Mouse (Mus musculus): ENCODE results near the gene Rps21.
A peak's percentile ranks its signal among the peaks of the same experiment; 100 is the strongest.

The Rps21 gene

DNA sequence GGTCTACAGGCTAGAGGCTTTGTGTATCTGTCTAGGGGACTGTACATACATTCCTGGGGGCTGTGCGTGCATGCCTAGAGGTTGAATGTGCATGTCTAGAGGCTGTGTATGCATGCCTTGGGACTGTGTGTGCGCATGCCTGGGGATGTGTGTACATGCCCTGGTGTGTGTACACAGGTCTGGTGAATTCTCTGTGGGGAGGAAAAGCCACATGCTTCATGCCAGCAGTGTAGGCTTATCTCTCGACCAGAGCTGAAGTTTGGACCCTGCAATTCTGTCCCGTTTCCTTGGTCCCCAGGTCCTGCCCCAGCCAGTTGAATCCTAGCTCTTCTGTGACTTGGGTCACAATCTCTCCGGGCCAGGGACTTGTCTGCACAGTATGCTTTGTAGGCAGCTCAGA is 34.4 kb downstream of the Rps21 start:
- no peak for DNase-seq (ENCODE audit: low spot score)

DNA sequence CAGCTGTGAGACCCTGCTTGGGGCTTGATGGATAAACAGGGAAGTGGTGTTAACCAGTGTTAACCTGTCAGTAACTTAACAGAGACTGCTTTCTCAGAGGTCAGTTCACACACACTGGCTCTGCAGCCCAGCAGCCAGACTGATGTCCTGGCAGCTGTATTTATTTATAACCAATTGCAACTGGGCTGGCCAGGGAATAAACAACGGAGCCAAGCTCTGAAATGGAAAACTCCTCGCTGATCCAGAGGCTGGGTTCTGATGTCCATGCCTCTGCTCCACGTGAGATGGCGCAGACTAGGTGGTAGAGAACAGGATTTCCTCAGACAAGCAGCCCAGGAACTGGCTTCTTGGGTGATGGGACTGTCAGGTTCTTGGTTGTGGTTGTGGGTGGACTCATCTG is 34.8 kb downstream of the Rps21 start:
- no peak for DNase-seq (ENCODE audit: low spot score)

DNA sequence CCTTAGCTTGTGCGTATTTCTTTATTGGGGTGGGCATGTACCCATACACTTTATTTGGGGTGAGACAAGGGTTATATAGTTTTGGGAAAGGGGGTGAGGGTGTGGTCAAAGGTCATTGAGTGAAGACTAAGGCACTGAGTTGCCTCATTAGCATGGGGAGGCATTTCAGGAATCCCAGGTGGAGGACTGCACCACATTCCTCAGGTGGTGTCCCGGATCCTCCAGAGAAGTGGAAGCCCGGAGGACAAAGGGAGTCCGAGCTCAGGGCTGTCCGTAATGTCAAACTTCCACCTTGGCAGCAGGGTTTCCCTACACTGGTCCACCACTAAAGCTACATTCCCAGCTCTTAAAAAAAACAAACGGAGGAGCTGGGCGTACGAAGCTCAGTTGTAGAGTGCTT is 35.7 kb downstream of the Rps21 start:
- no peak for DNase-seq (ENCODE audit: low spot score)

DNA sequence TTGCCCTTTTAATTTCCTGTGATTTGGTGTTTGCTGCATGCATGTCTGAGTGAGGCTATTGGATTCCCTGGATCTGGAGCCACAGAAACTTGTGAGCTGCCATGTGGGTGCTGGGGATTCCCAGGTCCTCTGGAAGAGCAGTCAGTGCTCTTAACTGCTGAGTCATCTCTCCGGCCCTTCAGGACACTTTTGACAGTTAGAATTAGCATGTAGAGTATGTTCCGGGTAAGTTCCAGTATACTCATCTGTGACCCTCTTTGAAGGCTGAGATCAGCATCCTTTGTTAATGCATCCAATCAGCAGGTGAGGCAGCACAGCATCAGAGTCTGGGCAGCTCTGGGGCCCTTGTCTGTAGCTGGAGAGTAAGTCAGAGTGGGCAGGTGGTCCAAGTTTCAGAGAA is 43.1 kb downstream of the Rps21 start:
- no peak for DNase-seq (ENCODE audit: low spot score)

DNA sequence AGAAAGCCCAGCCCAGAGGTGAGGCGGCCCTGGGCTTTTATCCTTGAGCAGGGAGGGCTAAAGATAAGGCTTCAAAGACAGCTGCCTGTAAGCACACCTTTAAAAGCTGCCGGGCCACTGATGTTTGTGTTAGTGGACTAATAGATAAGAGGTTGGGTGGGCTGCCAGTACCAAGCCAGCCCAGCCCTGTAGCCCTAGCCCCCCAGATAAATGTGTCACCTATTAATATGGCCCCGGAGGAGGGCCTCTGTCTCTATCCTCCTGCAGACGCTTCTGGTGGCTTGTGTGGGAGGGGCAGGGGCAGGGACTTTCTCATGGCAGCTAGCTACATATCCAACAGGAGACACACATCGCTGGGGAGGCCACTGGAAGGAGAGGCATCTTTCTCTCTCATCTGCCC is 43.6 kb downstream of the Rps21 start:
- DNase-seq (ENCODE audit: low spot score) = no peak

DNA sequence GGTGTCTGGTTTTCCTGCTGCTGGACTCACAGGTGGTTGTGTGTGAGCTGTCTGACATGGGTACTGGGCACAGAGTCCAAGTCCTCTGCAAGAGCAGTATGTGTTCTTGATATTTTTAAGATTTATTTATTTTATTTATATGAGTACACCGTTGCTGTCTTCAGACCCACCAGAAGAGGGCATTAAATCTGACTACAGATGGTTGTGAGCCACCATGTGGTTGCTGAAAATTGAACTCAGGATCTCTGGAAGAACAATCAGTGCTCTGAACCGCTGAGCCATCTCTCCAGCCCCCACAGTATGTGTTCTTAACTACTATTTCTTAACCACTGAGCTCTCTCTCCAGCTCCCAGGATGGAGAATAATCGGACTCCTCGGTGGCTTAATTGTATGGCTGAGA is 45.0 kb downstream of the Rps21 start:
- no peak for DNase-seq (ENCODE audit: low spot score)

DNA sequence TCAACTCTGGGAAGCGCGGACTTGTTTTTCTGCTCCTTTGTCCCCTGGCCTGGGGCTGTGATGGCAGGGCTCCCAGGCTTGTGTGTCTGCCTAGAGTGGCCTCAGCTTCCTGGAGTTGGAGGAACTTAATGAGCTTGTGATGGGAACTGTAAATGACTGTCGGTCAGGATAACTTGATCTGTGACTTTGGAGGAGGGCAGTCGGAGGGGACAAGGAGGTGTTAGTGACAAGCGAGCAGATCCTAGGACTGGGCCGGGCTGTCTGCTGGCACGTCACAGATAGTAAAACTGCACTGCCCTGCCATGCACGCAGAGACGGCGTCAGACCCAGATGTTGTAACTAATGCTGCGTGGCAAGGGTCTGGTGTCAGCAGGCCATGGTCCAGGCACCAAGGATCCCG is 46.3 kb downstream of the Rps21 start:
- DNase-seq (ENCODE audit: low spot score) = no peak

DNA sequence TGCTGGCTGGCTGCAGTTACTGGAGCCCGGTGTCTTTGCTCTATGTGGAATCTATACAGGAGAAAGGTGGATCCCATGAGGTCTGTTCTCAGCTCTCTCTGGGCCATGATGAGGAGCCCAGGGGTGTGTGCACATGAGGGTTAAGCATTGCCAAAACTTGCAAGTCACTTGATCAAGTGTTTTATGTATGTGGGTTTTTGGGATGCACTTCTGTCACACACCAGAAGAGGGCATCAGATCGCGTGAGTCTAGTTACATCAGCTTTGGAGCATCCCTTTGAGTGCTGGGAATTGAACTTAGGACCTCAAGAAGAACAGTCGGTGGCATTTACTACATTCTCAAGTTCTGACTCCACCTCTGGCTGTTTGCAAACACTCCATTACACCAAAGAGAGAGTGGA is 47.4 kb downstream of the Rps21 start:
- DNase-seq (ENCODE audit: low spot score) = no peak

DNA sequence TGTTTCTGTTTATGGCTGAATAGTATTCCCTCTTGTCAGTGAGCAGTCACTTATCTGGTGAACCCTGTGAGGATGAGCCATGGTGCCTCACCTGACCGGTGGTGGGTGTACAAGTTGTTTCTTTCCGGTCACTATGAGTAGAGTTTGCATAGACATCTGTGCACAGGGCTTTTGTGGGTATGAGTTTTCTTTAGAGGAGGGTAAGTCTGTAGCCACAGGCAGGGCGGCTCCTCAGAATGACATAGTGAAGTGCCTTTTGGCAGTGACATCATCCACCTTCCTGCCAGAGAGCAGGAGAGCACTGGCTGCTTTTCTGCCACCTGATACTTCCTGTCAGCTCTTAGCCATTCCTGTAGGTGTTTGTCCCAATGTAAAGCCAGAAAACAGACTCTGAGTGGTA is 48.3 kb downstream of the Rps21 start:
- no peak for DNase-seq (ENCODE audit: low spot score)

DNA sequence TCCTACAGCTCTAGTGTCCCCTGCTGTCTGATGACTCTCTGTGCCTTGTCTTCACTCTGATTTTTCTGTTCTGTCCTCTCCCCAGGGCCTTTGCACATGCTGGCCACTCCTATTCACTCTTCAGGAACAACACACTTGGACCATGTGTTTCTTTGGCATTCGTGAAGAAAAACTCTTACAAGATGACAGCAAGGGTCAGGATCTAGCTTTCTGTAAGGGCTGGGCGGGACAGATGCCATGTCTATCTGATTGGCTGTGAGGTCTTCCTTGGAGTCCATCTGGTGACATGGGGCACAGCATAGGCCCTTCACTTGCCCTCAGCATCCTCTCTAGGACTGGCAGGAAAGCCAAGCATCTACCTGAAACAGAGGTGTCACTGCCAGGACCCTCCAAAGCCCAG is 48.8 kb downstream of the Rps21 start:
- DNase-seq (ENCODE audit: low spot score) = no peak

DNA sequence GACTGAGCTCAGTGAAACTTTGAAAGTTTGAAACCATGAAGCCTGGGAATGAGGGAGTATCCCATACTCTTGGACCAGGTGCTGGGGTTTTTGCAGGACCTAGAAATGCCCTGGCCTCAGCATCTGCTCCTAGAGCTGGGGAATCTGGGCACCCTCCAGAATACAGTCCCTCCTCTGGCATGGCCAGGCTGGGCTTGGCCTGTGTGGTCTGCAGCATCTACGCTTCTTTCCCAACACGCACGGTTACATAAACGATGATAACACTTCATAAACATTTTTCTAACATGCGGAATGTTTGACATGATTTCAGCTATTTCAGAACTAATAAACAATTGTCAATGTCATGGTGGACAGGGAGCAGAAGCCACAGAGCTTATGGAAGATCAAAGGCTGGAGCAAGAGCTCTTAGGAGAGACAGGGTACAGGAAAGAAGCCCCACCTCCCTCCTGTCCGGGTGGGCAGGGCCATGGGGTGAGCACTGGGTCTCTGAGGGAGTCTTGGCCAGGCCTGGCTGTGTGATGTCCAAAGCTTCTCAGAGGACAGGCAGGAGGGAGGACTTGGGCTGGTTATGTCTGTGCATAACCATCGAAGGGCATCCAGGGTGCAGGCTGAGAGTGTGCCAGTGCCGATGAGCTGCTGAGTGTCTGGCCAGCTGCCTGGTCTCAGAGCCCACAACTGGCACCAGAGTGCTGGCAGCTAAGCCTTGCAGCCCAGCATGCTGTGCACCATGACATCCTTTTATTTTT is 49.4 kb downstream of the Rps21 start:
- peak; percentile 26 for DNase-seq (ENCODE audit: low spot score)

DNA sequence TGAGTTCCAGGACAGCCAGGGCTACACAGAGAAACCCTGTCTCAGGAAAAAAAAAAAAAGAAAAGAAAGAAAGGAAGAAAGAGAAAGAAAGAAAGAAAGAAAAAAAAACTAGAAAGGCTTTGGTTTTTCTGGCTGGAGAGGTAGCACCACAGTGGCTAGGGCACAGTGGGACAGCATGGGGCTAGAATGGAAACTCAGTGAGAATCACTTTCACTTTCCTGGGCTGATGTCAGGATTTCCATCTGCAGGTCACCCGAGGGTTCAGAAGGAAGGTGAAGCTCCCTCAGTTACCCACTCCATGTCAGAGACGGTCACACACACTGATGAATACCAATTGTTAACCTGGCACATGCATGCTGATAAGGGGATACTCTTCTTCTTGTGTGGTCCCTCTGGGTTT is 50.5 kb downstream of the Rps21 start:
- no peak for DNase-seq (ENCODE audit: low spot score)
